12 mouse cellular contexts compared by ENCODE assay signal in genomic region chr5:21500133-21500532, GRCm38 (mm10).
"Had no signal": no experiment of that assay in that cellular context is flagged by ENCODE, and none has a peak within 500 bp of the region (broad histone marks: within the 10 kb centered on the region; RNA-seq: fewer than 3 reads in every experiment).

No protein-coding gene starts in this region.

- H3K4me2 ChIP-seq: liver, embryonic 11.5 days; liver, embryonic 15.5 days; neural tube, embryonic 13.5 days; stomach, embryonic 15.5 days had no signal

- H3K9me3 ChIP-seq: liver, embryonic 15.5 days; neural tube, embryonic 13.5 days; stomach, embryonic 15.5 days had no signal

- H3K4me1 ChIP-seq: liver, embryonic 15.5 days; neural tube, embryonic 13.5 days had no signal

- DNase-seq: kidney, adult 8-10 months; kidney, postnatal 25 days; left cerebral cortex, postnatal 4 days; lung, adult 2 months; lung, postnatal 36 days; midbrain, embryonic 14.5 days; right cerebral cortex, postnatal 14 days had no signal

- H3K9ac ChIP-seq: liver, embryonic 15.5 days; neural tube, embryonic 13.5 days; stomach, embryonic 15.5 days had no signal

- H3K27ac ChIP-seq: liver, embryonic 15.5 days; neural tube, embryonic 13.5 days; stomach, embryonic 15.5 days had no signal

- ATAC-seq: lung, postnatal 0 days had no signal

- H3K36me3 ChIP-seq: liver, embryonic 15.5 days; neural tube, embryonic 13.5 days; stomach, embryonic 15.5 days had no signal

- H3K27me3 ChIP-seq: liver, embryonic 15.5 days; neural tube, embryonic 13.5 days; stomach, embryonic 15.5 days had no signal

- H3K4me3 ChIP-seq: liver, embryonic 15.5 days; neural tube, embryonic 13.5 days; stomach, embryonic 15.5 days had no signal
